Mouse (Mus musculus) kidney, postnatal 36 days (tissue): ENCODE data around the gene Bicdl1.

Source experiments
- DNase-seq, 2 experiments: peaks; one replicate each; pipeline ENCODE4 v3.0.0; 2021 to 2022; ENCODE audit warnings: mixed read lengths in 2 of 2

Gene Bicdl1

GRCm38 (mm10) chr5:115724422-115724821 is 7.0 kb downstream of the Bicdl1 start:
- DNase-seq: no peak

- peak; percentile 43 to 68 for DNase-seq
These were observed 9.0 kb downstream of the Bicdl1 start for GRCm38 (mm10) chr5:115722188-115722959.

- peak in 1 of 2 experiments; percentile 22 for DNase-seq
These were observed 10.7 kb downstream of the Bicdl1 start for GRCm38 (mm10) chr5:115720761-115721160.

- no peak for DNase-seq
These were observed 13.7 kb downstream of the Bicdl1 start for GRCm38 (mm10) chr5:115717693-115718092.

- no peak for DNase-seq
These were observed 14.3 kb downstream of the Bicdl1 start for GRCm38 (mm10) chr5:115717106-115717505.

- no peak for DNase-seq
These were observed 15.0 kb downstream of the Bicdl1 start for GRCm38 (mm10) chr5:115716426-115716825.

- no peak for DNase-seq
These were observed 16.7 kb downstream of the Bicdl1 start for GRCm38 (mm10) chr5:115714761-115715160.

- no peak for DNase-seq
These were observed 18.9 kb downstream of the Bicdl1 start for GRCm38 (mm10) chr5:115712487-115712886.

- DNase-seq: no peak
These were observed 19.6 kb downstream of the Bicdl1 start for GRCm38 (mm10) chr5:115711636-115712419.

GRCm38 (mm10) chr5:115710171-115710570 is 21.2 kb downstream of the Bicdl1 start:
- no peak for DNase-seq

- DNase-seq: no peak
These were observed 22.5 kb downstream of the Bicdl1 start for GRCm38 (mm10) chr5:115708930-115709329.

- no peak for DNase-seq
These were observed 29.4 kb downstream of the Bicdl1 start for GRCm38 (mm10) chr5:115701981-115702380.

GRCm38 (mm10) chr5:115701215-115701614 is 30.2 kb downstream of the Bicdl1 start:
- no peak for DNase-seq

- peak; percentile 56 to 70 for DNase-seq
These were observed 34.6 kb downstream of the Bicdl1 start for GRCm38 (mm10) chr5:115696811-115697210.

- DNase-seq: no peak
These were observed 36.1 kb downstream of the Bicdl1 start for GRCm38 (mm10) chr5:115695191-115695770.

GRCm38 (mm10) chr5:115693271-115693670 is 38.1 kb downstream of the Bicdl1 start:
- no peak for DNase-seq

GRCm38 (mm10) chr5:115686716-115687115 is 44.7 kb downstream of the Bicdl1 start:
- DNase-seq: peak in 1 of 2 experiments; percentile 25

GRCm38 (mm10) chr5:115685126-115685525 is 46.3 kb downstream of the Bicdl1 start:
- DNase-seq: no peak

GRCm38 (mm10) chr5:115671846-115672245 is 59.6 kb downstream of the Bicdl1 start:
- DNase-seq: no peak

- no peak for DNase-seq
These were observed 61.0 kb downstream of the Bicdl1 start for GRCm38 (mm10) chr5:115670406-115670805.

- DNase-seq: no peak
These were observed 61.4 kb downstream of the Bicdl1 start for GRCm38 (mm10) chr5:115669974-115670373.

GRCm38 (mm10) chr5:115668986-115669385 is 62.4 kb downstream of the Bicdl1 start:
- DNase-seq: no peak

GRCm38 (mm10) chr5:115667894-115668293 is 63.5 kb downstream of the Bicdl1 start:
- DNase-seq: no peak

GRCm38 (mm10) chr5:115667210-115667609 is 64.2 kb downstream of the Bicdl1 start:
- DNase-seq: peak; percentile 59 to 74
